Mouse (Mus musculus): ENCODE results near the gene Nrgn. TPM values are rescaled to one million over a fixed set of nuclear protein-coding genes. Genes with fewer than 3 reads are reported as not detected.

The Nrgn gene
- polyA plus RNA-seq, 1 experiment from 2014 or later = 3.8 TPM

DNA sequence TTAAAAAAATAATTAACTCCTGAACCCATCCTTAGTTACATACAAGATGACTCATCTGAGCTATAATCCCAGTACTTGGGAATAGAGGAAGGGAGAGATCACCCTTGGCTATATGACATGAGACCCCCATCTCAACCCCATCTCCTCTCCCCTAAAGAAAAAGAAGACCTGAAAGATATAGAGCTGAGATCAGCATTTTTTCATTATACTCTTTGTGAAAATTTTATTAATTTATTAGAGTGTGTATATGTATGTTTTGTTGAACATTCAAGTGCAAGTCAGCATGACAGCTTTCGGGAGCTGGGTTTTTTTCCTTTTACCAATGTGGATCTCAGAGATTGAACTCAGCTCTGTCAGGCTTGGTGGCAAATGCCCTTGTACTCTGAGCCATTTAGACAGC is 51.5 kb downstream of the Nrgn start:
- H3K27ac ChIP-seq (replicated peaks in 1 of 2; ENCODE audit: control insufficient read depth in 1 of 2, insufficient read depth in 1 of 2, low read depth in 2 of 2, low read length in 2 of 2) = no peak overlapping the region
- no peak overlapping the region for H3K9ac ChIP-seq (ENCODE audit: low read length)
- no peak overlapping the region for H3K4me2 ChIP-seq (ENCODE audit: low read length)
- H3K9me3 ChIP-seq (ENCODE audit: control insufficient read depth, low read length) = no peaks in the 10 kb centered on the region
- 0 out of 4 replicates have a peak, but pooled peaks cover 0 to 4% of the 10 kb centered on the region in 2 experiments for H3K4me1 ChIP-seq (ENCODE audit: control insufficient read depth in 2 of 2, insufficient read depth in 2 of 2, low read length in 2 of 2)
- H3K4me3 ChIP-seq (ENCODE audit: control insufficient read depth in 1 of 2, insufficient read depth in 1 of 2, low read depth in 1 of 2, low read length in 2 of 2) = no peak overlapping the region
- ATAC-seq (ENCODE audit: insufficient number of reproducible peaks, insufficient read depth, low FRiP score, low read depth) = no peak
- WGBS = 92% methylated on average over 1 of the region's 1 CpGs
- H3K27me3 ChIP-seq (ENCODE audit: control insufficient read depth, insufficient read depth, low read length) = no peaks in the 10 kb centered on the region
- H3K36me3 ChIP-seq (ENCODE audit: control insufficient read depth, insufficient read depth, low read length) = no peaks in the 10 kb centered on the region

DNA sequence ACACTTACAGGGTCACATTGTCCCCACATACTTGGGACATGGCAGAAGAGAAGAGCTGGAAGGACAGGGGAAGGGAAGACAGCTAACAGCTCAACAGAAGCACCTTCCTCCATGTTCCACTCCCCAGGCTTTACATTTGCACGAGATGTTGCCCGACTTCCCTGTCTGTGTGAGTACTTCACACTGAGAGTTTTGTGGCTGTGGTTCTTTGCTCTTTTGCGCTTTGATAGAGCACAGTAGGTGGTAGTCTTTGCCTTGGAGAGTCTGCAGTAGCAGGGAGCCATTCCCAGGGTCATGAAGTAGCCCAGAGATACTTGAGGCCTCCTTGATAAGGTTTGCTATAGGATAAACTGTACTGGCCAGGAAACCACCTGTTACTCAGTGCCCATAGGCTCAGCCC is 52.5 kb downstream of the Nrgn start:
- WGBS = 64% methylated on average over 3 of the region's 3 CpGs
- 0 out of 4 replicates have a peak, but pooled peaks cover 0 to 4% of the 10 kb centered on the region in 2 experiments for H3K4me1 ChIP-seq (ENCODE audit: control insufficient read depth in 2 of 2, insufficient read depth in 2 of 2, low read length in 2 of 2)
- H3K4me3 ChIP-seq (ENCODE audit: control insufficient read depth in 1 of 2, insufficient read depth in 1 of 2, low read depth in 1 of 2, low read length in 2 of 2) = no peak overlapping the region
- no peak overlapping the region for H3K27ac ChIP-seq (replicated peaks in 1 of 2; ENCODE audit: control insufficient read depth in 1 of 2, insufficient read depth in 1 of 2, low read depth in 2 of 2, low read length in 2 of 2)
- H3K27me3 ChIP-seq (ENCODE audit: control insufficient read depth, insufficient read depth, low read length) = no peaks in the 10 kb centered on the region
- H3K9me3 ChIP-seq (ENCODE audit: control insufficient read depth, low read length) = no peaks in the 10 kb centered on the region
- ATAC-seq (ENCODE audit: insufficient number of reproducible peaks, insufficient read depth, low FRiP score, low read depth) = no peak
- H3K4me2 ChIP-seq (ENCODE audit: low read length) = no peak overlapping the region
- no peaks in the 10 kb centered on the region for H3K36me3 ChIP-seq (ENCODE audit: control insufficient read depth, insufficient read depth, low read length)
- no peak overlapping the region for H3K9ac ChIP-seq (ENCODE audit: low read length)

DNA sequence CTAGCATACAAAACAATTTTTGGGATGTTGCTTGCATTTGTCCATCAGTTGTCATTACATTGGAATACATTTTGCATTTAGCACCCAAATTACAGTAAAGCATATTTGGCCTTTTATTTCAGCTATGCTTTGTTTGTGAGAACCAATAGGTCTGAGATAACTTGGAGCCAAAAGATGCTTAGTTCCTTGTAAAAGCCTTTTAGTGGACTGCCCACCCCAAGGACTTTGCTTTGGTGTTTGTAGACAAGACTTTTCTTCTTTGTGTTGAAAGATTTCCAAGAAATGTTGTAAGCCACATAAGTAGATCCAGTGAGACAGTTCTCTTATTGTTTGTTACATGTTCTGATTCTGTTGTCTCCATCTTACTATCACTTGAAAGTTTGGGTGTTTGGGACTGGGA is 56.4 kb downstream of the Nrgn start:
- no peaks in the 10 kb centered on the region for H3K27me3 ChIP-seq (ENCODE audit: control insufficient read depth, insufficient read depth, low read length)
- ATAC-seq (ENCODE audit: insufficient number of reproducible peaks, insufficient read depth, low FRiP score, low read depth) = no peak

GRCm38 (mm10) chr9:37495761-37496160 is 56.9 kb downstream of the Nrgn start:
- no peak overlapping the region for H3K4me2 ChIP-seq (ENCODE audit: low read length)
- no peak overlapping the region for H3K4me3 ChIP-seq (ENCODE audit: control insufficient read depth in 1 of 2, insufficient read depth in 1 of 2, low read depth in 1 of 2, low read length in 2 of 2)
- peaks cover 0 to 4% of the 10 kb centered on the region in 2 experiments; a peak in 2 of 4 replicates for H3K4me1 ChIP-seq (ENCODE audit: control insufficient read depth in 2 of 2, insufficient read depth in 2 of 2, low read length in 2 of 2)
- 63% methylated on average over 3 of the region's 3 CpGs for WGBS
- no peak overlapping the region for H3K9ac ChIP-seq (ENCODE audit: low read length)
- 0 out of 2 replicates have a peak, but pooled peaks cover 4% of the 10 kb centered on the region for H3K36me3 ChIP-seq (ENCODE audit: control insufficient read depth, insufficient read depth, low read length)
- no peak for ATAC-seq (ENCODE audit: insufficient number of reproducible peaks, insufficient read depth, low FRiP score, low read depth)
- no peaks in the 10 kb centered on the region for H3K27me3 ChIP-seq (ENCODE audit: control insufficient read depth, insufficient read depth, low read length)
- H3K9me3 ChIP-seq (ENCODE audit: control insufficient read depth, low read length) = no peaks in the 10 kb centered on the region
- no peak overlapping the region for H3K27ac ChIP-seq (replicated peaks in 1 of 2; ENCODE audit: control insufficient read depth in 1 of 2, insufficient read depth in 1 of 2, low read depth in 2 of 2, low read length in 2 of 2)

More for the DNA sequence above, 56.4 kb downstream of the Nrgn start:
- Histone ChIP-seq H3K9me3 (ENCODE audit: control insufficient read depth, low read length) (no peaks in the 10 kb centered on the region), H3K4me3 (ENCODE audit: control insufficient read depth in 1 of 2, insufficient read depth in 1 of 2, low read depth in 1 of 2, low read length in 2 of 2) (no peak overlapping the region), H3K9ac (ENCODE audit: low read length) (no peak overlapping the region), H3K27ac (replicated peaks in 1 of 2; ENCODE audit: control insufficient read depth in 1 of 2, insufficient read depth in 1 of 2, low read depth in 2 of 2, low read length in 2 of 2) (no peak overlapping the region), H3K36me3 (ENCODE audit: control insufficient read depth, insufficient read depth, low read length) (0 out of 2 replicates have a peak, but pooled peaks cover 4% of the 10 kb centered on the region), H3K4me2 (ENCODE audit: low read length) (no peak overlapping the region), H3K4me1 (ENCODE audit: control insufficient read depth in 2 of 2, insufficient read depth in 2 of 2, low read length in 2 of 2) (no peaks in the 10 kb centered on the region)

Other genes starting within 250 kb of the Nrgn start
- 3.3 and 4.4 TPM in 2 replicates for gene Ccdc15, start 204.5 kb downstream of the Nrgn start, polyA plus RNA-seq (2014; fragmentation: Nextera tagmentation; extraction: Ambion mirVana)
- not detected in 2 replicates for gene Hepacam, start 185.6 kb downstream of the Nrgn start, polyA plus RNA-seq (2014; fragmentation: Nextera tagmentation; extraction: Ambion mirVana)
- 10.4 and 11.3 TPM in 2 replicates for gene Robo4, start 151.0 kb downstream of the Nrgn start, polyA plus RNA-seq (2014; fragmentation: Nextera tagmentation; extraction: Ambion mirVana)
- gene Robo3, start 119.7 kb downstream of the Nrgn start, polyA plus RNA-seq (2014; fragmentation: Nextera tagmentation; extraction: Ambion mirVana) = 0.15 and 0.16 TPM in 2 replicates
- 13.8 and 17.5 TPM in 2 replicates for gene Msantd2, start 63.6 kb downstream of the Nrgn start, polyA plus RNA-seq (2014; fragmentation: Nextera tagmentation; extraction: Ambion mirVana)
- 78.2 and 81.9 TPM in 2 replicates for gene Esam, start 24.8 kb downstream of the Nrgn start, polyA plus RNA-seq (2014; fragmentation: Nextera tagmentation; extraction: Ambion mirVana)
- gene Vsig2, start 13.6 kb downstream of the Nrgn start, polyA plus RNA-seq (2014; fragmentation: Nextera tagmentation; extraction: Ambion mirVana) = 0.74 and 1.6 TPM in 2 replicates
- gene Siae, start 2.8 kb upstream of the Nrgn start, polyA plus RNA-seq (2014; fragmentation: Nextera tagmentation; extraction: Ambion mirVana) = 12.0 and 12.7 TPM in 2 replicates
- gene Spa17, start 60.8 kb upstream of the Nrgn start, polyA plus RNA-seq (2014; fragmentation: Nextera tagmentation; extraction: Ambion mirVana) = 6.6 and 7.3 TPM in 2 replicates
- gene Tbrg1, start 104.4 kb upstream of the Nrgn start, polyA plus RNA-seq (2014; fragmentation: Nextera tagmentation; extraction: Ambion mirVana) = 113 and 126 TPM in 2 replicates
- not detected in 2 replicates for gene Panx3, start 116.3 kb upstream of the Nrgn start, polyA plus RNA-seq (2014; fragmentation: Nextera tagmentation; extraction: Ambion mirVana)
- gene Olfr160, start 163.3 kb upstream of the Nrgn start, polyA plus RNA-seq (2014; fragmentation: Nextera tagmentation; extraction: Ambion mirVana) = not detected in 2 replicates
- not detected in 2 replicates for gene Olfr874, start 192.2 kb upstream of the Nrgn start, polyA plus RNA-seq (2014; fragmentation: Nextera tagmentation; extraction: Ambion mirVana)
- gene Olfr875, start 219.0 kb upstream of the Nrgn start, polyA plus RNA-seq (2014; fragmentation: Nextera tagmentation; extraction: Ambion mirVana) = not detected in 2 replicates

All from heart, embryonic 14.5 days (tissue).